Mouse (Mus musculus) macrophage (primary cell): Measurements from ENCODE around the gene Adamtsl4. TPM values are rescaled to one million over a fixed set of nuclear protein-coding genes. Genes with fewer than 3 reads are reported as not detected.

Experiments used
- H3K27ac ChIP-seq: fragments of 350-480 bp; formaldehyde crosslinking; 2 replicates; pipeline ENCODE4 v1.9.0; 2021
- H3K36me3 ChIP-seq: fragments of 350-480 bp; formaldehyde crosslinking; 2 replicates; pipeline ENCODE4 v1.9.0; 2021; ENCODE audit errors: inconsistent target
- H3K4me3 ChIP-seq: fragments of 350-480 bp; formaldehyde crosslinking; 2 replicates; pipeline ENCODE4 v1.9.0; 2021; ENCODE audit errors: inconsistent target
- H3K79me2 ChIP-seq: fragments of 350-480 bp; formaldehyde crosslinking; 2 replicates; pipeline ENCODE4 v1.9.0; 2021; ENCODE audit errors: inconsistent target
- WGBS: methylation state at CpG from one replicate; pipeline ENCODE4 v1.1.7; 2026; ENCODE audit warnings: inconsistent platforms; ENCODE audit not compliant: missing documents; 5-methylcytosine and 5-hydroxymethylcytosine counted together
- polyA plus RNA-seq: library from polyadenylated mRNA; stranded (reverse); fragments of 250-400 nt; gene quantifications from 3 replicates; pipeline ENCODE4 v1.2.4, GENCODE M21; 2018; ENCODE audit warnings: inconsistent platforms

Gene Adamtsl4
- polyA plus RNA-seq, 1 experiment from 2014 or later = 1.9 TPM

GRCm38 (mm10) chr3:95709044-95709443, 21.3 kb upstream of the Adamtsl4 start:
- WGBS = 84% methylated on average over 4 of the region's 4 CpGs
- Histone ChIP-seq H3K4me3 (no peak overlapping the region), H3K27ac (no peak overlapping the region), H3K36me3 (no peaks in the 10 kb centered on the region), H3K79me2 (no peaks in the 10 kb centered on the region)

- Histone ChIP-seq H3K79me2 (no peaks in the 10 kb centered on the region), H3K27ac (peak overlapping the region; percentile 12; the same call in 1 of the 2 replicates), H3K36me3 (no peaks in the 10 kb centered on the region), H3K4me3 (no peak overlapping the region)
- 22% methylated on average over 6 of the region's 7 CpGs for WGBS
Observed at GRCm38 (mm10) chr3:95707497-95707896, 19.8 kb upstream of the Adamtsl4 start.

- H3K27ac ChIP-seq = no peak overlapping the region
- H3K79me2 ChIP-seq = no peaks in the 10 kb centered on the region
- no peak overlapping the region for H3K4me3 ChIP-seq
- 49% methylated on average over 4 of the region's 4 CpGs for WGBS
- no peaks in the 10 kb centered on the region for H3K36me3 ChIP-seq
Observed at GRCm38 (mm10) chr3:95706273-95706672, 18.6 kb upstream of the Adamtsl4 start.

- no peak overlapping the region for H3K4me3 ChIP-seq
- no peak overlapping the region for H3K27ac ChIP-seq
- H3K36me3 ChIP-seq = no peaks in the 10 kb centered on the region
- H3K79me2 ChIP-seq = no peaks in the 10 kb centered on the region
- 100% methylated on average over 3 of the region's 4 CpGs for WGBS
Observed at GRCm38 (mm10) chr3:95704612-95705011, 16.9 kb upstream of the Adamtsl4 start.

- 89% methylated on average over 3 of the region's 3 CpGs for WGBS
- H3K36me3 ChIP-seq = no peaks in the 10 kb centered on the region
- H3K4me3 ChIP-seq = no peak overlapping the region
Observed at GRCm38 (mm10) chr3:95703276-95703675, 15.6 kb upstream of the Adamtsl4 start.

GRCm38 (mm10) chr3:95701877-95702540, 14.3 kb upstream of the Adamtsl4 start:
- H3K27ac ChIP-seq = no peak overlapping the region
- H3K36me3 ChIP-seq = no peaks in the 10 kb centered on the region
- 38% methylated on average over 24 of the region's 24 CpGs for WGBS
- no peaks in the 10 kb centered on the region for H3K79me2 ChIP-seq
- H3K4me3 ChIP-seq = no peak overlapping the region

More at GRCm38 (mm10) chr3:95703276-95703675, 15.6 kb upstream of the Adamtsl4 start:
- no peak overlapping the region for H3K27ac ChIP-seq
- no peaks in the 10 kb centered on the region for H3K79me2 ChIP-seq

- H3K79me2 ChIP-seq = no peaks in the 10 kb centered on the region
- H3K4me3 ChIP-seq = no peak overlapping the region
- H3K36me3 ChIP-seq = no peaks in the 10 kb centered on the region
- H3K27ac ChIP-seq = no peak overlapping the region
- WGBS = 93% methylated on average over 2 of the region's 2 CpGs
Observed at GRCm38 (mm10) chr3:95701085-95701484, 13.4 kb upstream of the Adamtsl4 start.

- Histone ChIP-seq H3K36me3 (no peaks in the 10 kb centered on the region), H3K27ac (no peak overlapping the region)
Observed at GRCm38 (mm10) chr3:95700233-95700681, 12.5 kb upstream of the Adamtsl4 start.

GRCm38 (mm10) chr3:95698286-95698685, 10.6 kb upstream of the Adamtsl4 start:
- no peak overlapping the region for H3K27ac ChIP-seq
- WGBS = 94% methylated on average over 4 of the region's 4 CpGs
- H3K36me3 ChIP-seq = no peaks in the 10 kb centered on the region
- no peak overlapping the region for H3K4me3 ChIP-seq
- no peaks in the 10 kb centered on the region for H3K79me2 ChIP-seq

More at GRCm38 (mm10) chr3:95700233-95700681, 12.5 kb upstream of the Adamtsl4 start:
- WGBS = 96% methylated on average over 6 of the region's 6 CpGs
- no peaks in the 10 kb centered on the region for H3K79me2 ChIP-seq
- H3K4me3 ChIP-seq = no peak overlapping the region

GRCm38 (mm10) chr3:95696360-95696759, 8.6 kb upstream of the Adamtsl4 start:
- H3K4me3 ChIP-seq = no peak overlapping the region
- no peaks in the 10 kb centered on the region for H3K36me3 ChIP-seq
- WGBS = 90% methylated on average over 7 of the region's 7 CpGs
- H3K79me2 ChIP-seq = no peaks in the 10 kb centered on the region
- no peak overlapping the region for H3K27ac ChIP-seq

- no peak overlapping the region for H3K27ac ChIP-seq
- 94% methylated on average over 3 of the region's 3 CpGs for whole genome bisulfite sequencing
- H3K79me2 ChIP-seq = no peaks in the 10 kb centered on the region
- H3K36me3 ChIP-seq = no peaks in the 10 kb centered on the region
- H3K4me3 ChIP-seq = no peak overlapping the region
Observed at GRCm38 (mm10) chr3:95695796-95696195, 8.1 kb upstream of the Adamtsl4 start.

GRCm38 (mm10) chr3:95694808-95695703, 7.3 kb upstream of the Adamtsl4 start:
- Histone ChIP-seq H3K79me2 (no peaks in the 10 kb centered on the region), H3K27ac (0 out of 2 replicates have a peak overlapping the region, but pooled peaks have one; percentile 51), H3K4me3 (no peak overlapping the region), H3K36me3 (no peaks in the 10 kb centered on the region)
- 93% methylated on average over 11 of the region's 11 CpGs for WGBS

GRCm38 (mm10) chr3:95693821-95694807, 6.4 kb upstream of the Adamtsl4 start:
- peak overlapping the region; percentile 51 for H3K27ac ChIP-seq
- 32% methylated on average over 11 of the region's 11 CpGs for whole genome bisulfite sequencing

GRCm38 (mm10) chr3:95692677-95693076, 5.0 kb upstream of the Adamtsl4 start:
- 76% methylated on average over 6 of the region's 6 CpGs for WGBS
- no peak overlapping the region for H3K4me3 ChIP-seq
- no peaks in the 10 kb centered on the region for H3K36me3 ChIP-seq
- no peaks in the 10 kb centered on the region for H3K79me2 ChIP-seq
- H3K27ac ChIP-seq = no peak overlapping the region

More at GRCm38 (mm10) chr3:95693821-95694807, 6.4 kb upstream of the Adamtsl4 start:
- H3K79me2 ChIP-seq = no peaks in the 10 kb centered on the region
- no peak overlapping the region for H3K4me3 ChIP-seq
- no peaks in the 10 kb centered on the region for H3K36me3 ChIP-seq
